Mouse (Mus musculus) brain, embryonic 14.5 days (tissue): ENCODE measurements around the gene Mis12.

Experiments used
- CTCF ChIP-seq: fragments of 200-500 bp; IDR thresholded peaks from 2 replicates; pipeline ENCODE4 v1.5.1; 2012; ENCODE audit warnings: inconsistent platforms, mild to moderate bottlenecking, moderate library complexity, borderline replicate concordance; ENCODE audit not compliant: insufficient read depth, insufficient read length; ENCODE audit errors: extremely low read depth
- POLR2A ChIP-seq: fragments of 200-500 bp; IDR thresholded peaks from 2 replicates; pipeline ENCODE4 v1.6.1; 2012; ENCODE audit warnings: mild to moderate bottlenecking, inconsistent platforms, borderline replicate concordance; ENCODE audit not compliant: poor library complexity, insufficient read depth, insufficient read length, severe bottlenecking; ENCODE audit errors: extremely low read depth

DNA sequence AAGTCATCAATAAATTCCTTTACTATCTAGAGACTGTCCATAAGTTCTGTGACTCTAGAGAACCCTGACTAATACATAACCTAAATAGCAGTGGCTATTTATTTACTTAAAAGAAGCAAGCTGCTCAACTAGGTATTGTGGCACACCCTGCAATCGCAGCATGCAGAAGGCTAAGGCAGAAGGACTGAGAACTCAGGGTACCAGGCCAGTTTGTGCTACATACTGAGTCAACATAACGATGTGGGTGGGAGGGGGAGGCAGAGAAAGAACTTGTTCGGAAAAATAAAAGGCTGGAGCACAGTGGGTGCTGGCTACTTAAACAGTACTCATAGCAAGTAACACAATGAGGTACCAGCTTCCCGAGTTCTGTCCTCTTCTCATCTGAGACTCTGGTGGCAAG lies 18.2 kb upstream of the Mis12 start:
- TF ChIP-seq POLR2A: no peak
- TF ChIP-seq CTCF: no peak
